Mouse (Mus musculus): ENCODE data around the gene Setmar. TPM values are rescaled to one million over a fixed set of nuclear protein-coding genes. Genes with fewer than 3 reads are reported as not detected.

The Setmar gene
- polyA plus RNA-seq, 1 experiment from 2014 or later, result 6.5 TPM

Other genes with a start within 250 kb of the Setmar start
- 20.3 and 21.7 TPM in 2 replicates for gene Sumf1, start 120.5 kb downstream of the Setmar start, polyA plus RNA-seq (2014; fragmentation: Nextera tagmentation; extraction: Ambion mirVana)
- gene Itpr1, start 148.1 kb downstream of the Setmar start, polyA plus RNA-seq (2014; fragmentation: Nextera tagmentation; extraction: Ambion mirVana), result 14.5 and 15.6 TPM in 2 replicates